Mouse (Mus musculus) spleen, adult 2 months (tissue): ENCODE results near the gene Zfp609.

Source experiments
- CTCF ChIP-seq: fragments of 200-500 bp; IDR thresholded peaks from 2 replicates; pipeline ENCODE4 v1.5.1; 2011; ENCODE audit warnings: mild to moderate bottlenecking, inconsistent platforms; ENCODE audit not compliant: insufficient read depth, insufficient read length, insufficient replicate concordance; ENCODE audit errors: extremely low read depth
- POLR2A ChIP-seq: fragments of 200-500 bp; IDR thresholded peaks from 2 replicates; pipeline ENCODE4 v1.6.1; 2011; ENCODE audit warnings: low read depth, low read length, inconsistent platforms

DNA sequence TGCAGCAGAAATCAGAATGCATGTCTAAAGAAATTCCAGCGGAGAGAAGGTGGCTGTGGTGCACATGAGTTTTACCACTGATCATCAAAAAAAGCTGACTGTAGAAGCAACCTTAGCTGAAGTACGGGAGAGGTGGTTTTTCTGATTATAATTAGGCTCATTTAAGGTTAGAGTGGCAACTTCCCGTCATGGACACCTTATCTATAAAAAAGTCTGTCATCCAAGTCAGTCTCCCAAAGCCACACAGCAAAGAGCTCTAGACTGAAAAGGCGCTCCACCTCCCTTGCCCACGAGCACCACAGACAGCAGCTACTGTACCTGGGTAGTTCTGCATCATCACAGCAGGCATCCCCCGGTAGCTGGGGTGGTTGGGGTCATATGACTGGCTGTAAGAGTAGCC lies 126.9 kb downstream of the Zfp609 start:
- no peak for TF ChIP-seq CTCF
- TF ChIP-seq POLR2A: no peak
